Mouse (Mus musculus): Measurements from ENCODE around the gene Ehhadh. TPM values are rescaled to one million over a fixed set of nuclear protein-coding genes. Genes with fewer than 3 reads are reported as not detected.
"Not testable (repeated sequence)": the region's sequence is repeated elsewhere in the genome, so short reads cannot be mapped to it uniquely, and the experiment has no call there.

The Ehhadh gene
- total RNA-seq, 2 experiments from 2014 or later: 5.6 to 6.1 TPM

- ATAC-seq (replicated peaks; ENCODE audit: low FRiP score, low TSS enrichment, poor library complexity, severe bottlenecking): no peak
Observed at GRCm38 (mm10) chr16:21804258-21804657, 16.7 kb upstream of the Ehhadh start.

- 0 out of 2 replicates have a peak, but pooled peaks have one; percentile 18 for ATAC-seq (replicated peaks; ENCODE audit: low FRiP score, low TSS enrichment, poor library complexity, severe bottlenecking)
Observed at GRCm38 (mm10) chr16:21795071-21795470, 7.5 kb upstream of the Ehhadh start.

- no peak for ATAC-seq (replicated peaks; ENCODE audit: low FRiP score, low TSS enrichment, poor library complexity, severe bottlenecking)
Observed at GRCm38 (mm10) chr16:21794697-21795045, 7.1 kb upstream of the Ehhadh start.

- peak; percentile 90 for ATAC-seq (replicated peaks; ENCODE audit: low FRiP score, low TSS enrichment, poor library complexity, severe bottlenecking)
Observed at GRCm38 (mm10) chr16:21793875-21794696, 6.5 kb upstream of the Ehhadh start, which contains the start of gene Map3k13. Map3k13 (plus strand) TSS chr16:21794346.

GRCm38 (mm10) chr16:21793080-21793810 is 5.6 kb upstream of the Ehhadh start:
- ATAC-seq (replicated peaks; ENCODE audit: low FRiP score, low TSS enrichment, poor library complexity, severe bottlenecking): not testable (repeated sequence)

GRCm38 (mm10) chr16:21791779-21792178 is 4.2 kb upstream of the Ehhadh start:
- ATAC-seq (replicated peaks; ENCODE audit: low FRiP score, low TSS enrichment, poor library complexity, severe bottlenecking): peak; percentile 70

- no peak for ATAC-seq (replicated peaks; ENCODE audit: low FRiP score, low TSS enrichment, poor library complexity, severe bottlenecking)
Observed at GRCm38 (mm10) chr16:21790469-21790868, 2.9 kb upstream of the Ehhadh start.

- ATAC-seq (replicated peaks; ENCODE audit: low FRiP score, low TSS enrichment, poor library complexity, severe bottlenecking): no peak
Observed at GRCm38 (mm10) chr16:21789180-21789579, 1.6 kb upstream of the Ehhadh start.

GRCm38 (mm10) chr16:21788581-21788980 is 974 bp upstream of the Ehhadh start:
- ATAC-seq (replicated peaks; ENCODE audit: low FRiP score, low TSS enrichment, poor library complexity, severe bottlenecking): no peak

GRCm38 (mm10) chr16:21786317-21786716 is 1.3 kb downstream of the Ehhadh start:
- ATAC-seq (replicated peaks; ENCODE audit: low FRiP score, low TSS enrichment, poor library complexity, severe bottlenecking): no peak

GRCm38 (mm10) chr16:21785000-21785399 is 2.6 kb downstream of the Ehhadh start:
- no peak for ATAC-seq (replicated peaks; ENCODE audit: low FRiP score, low TSS enrichment, poor library complexity, severe bottlenecking)

GRCm38 (mm10) chr16:21782807-21783206 is 4.8 kb downstream of the Ehhadh start:
- no peak for ATAC-seq (replicated peaks; ENCODE audit: low FRiP score, low TSS enrichment, poor library complexity, severe bottlenecking)

GRCm38 (mm10) chr16:21781895-21782294 is 5.7 kb downstream of the Ehhadh start:
- ATAC-seq (replicated peaks; ENCODE audit: low FRiP score, low TSS enrichment, poor library complexity, severe bottlenecking): no peak

- no peak for ATAC-seq (replicated peaks; ENCODE audit: low FRiP score, low TSS enrichment, poor library complexity, severe bottlenecking)
Observed at GRCm38 (mm10) chr16:21781277-21781676, 6.3 kb downstream of the Ehhadh start.

- ATAC-seq (replicated peaks; ENCODE audit: low FRiP score, low TSS enrichment, poor library complexity, severe bottlenecking): no peak
Observed at GRCm38 (mm10) chr16:21779149-21779548, 8.5 kb downstream of the Ehhadh start.

GRCm38 (mm10) chr16:21778293-21778866 is 9.2 kb downstream of the Ehhadh start:
- no peak for ATAC-seq (replicated peaks; ENCODE audit: low FRiP score, low TSS enrichment, poor library complexity, severe bottlenecking)

- no peak for ATAC-seq (replicated peaks; ENCODE audit: low FRiP score, low TSS enrichment, poor library complexity, severe bottlenecking)
Observed at GRCm38 (mm10) chr16:21774725-21775124, 12.9 kb downstream of the Ehhadh start.

- no peak for ATAC-seq (replicated peaks; ENCODE audit: low FRiP score, low TSS enrichment, poor library complexity, severe bottlenecking)
Observed at GRCm38 (mm10) chr16:21769667-21770066, 17.9 kb downstream of the Ehhadh start.

- ATAC-seq (replicated peaks; ENCODE audit: low FRiP score, low TSS enrichment, poor library complexity, severe bottlenecking): no peak
Observed at GRCm38 (mm10) chr16:21768255-21768654, 19.4 kb downstream of the Ehhadh start.

GRCm38 (mm10) chr16:21758447-21758846 is 29.2 kb downstream of the Ehhadh start:
- no peak for ATAC-seq (replicated peaks; ENCODE audit: low FRiP score, low TSS enrichment, poor library complexity, severe bottlenecking)

Measured in megakaryocyte-erythroid progenitor cell, adult 5-6 weeks (primary cell).